Mouse (Mus musculus) ES-Bruce4 (cell line): ENCODE data around the gene Uvrag.

Experiments used
- CTCF ChIP-seq: IDR thresholded peaks from one replicate; pipeline ENCODE4 v1.8.1; 2011; ENCODE audit warnings: low read depth, low read length
- EP300 ChIP-seq: IDR thresholded peaks from 2 replicates; pipeline ENCODE4 v1.6.1; 2011; ENCODE audit warnings: low read depth, low read length; ENCODE audit not compliant: insufficient read depth
- POLR2A ChIP-seq: IDR thresholded peaks from one replicate; pipeline ENCODE4 v1.8.1; 2011; ENCODE audit warnings: low read length; ENCODE audit not compliant: insufficient read depth

DNA sequence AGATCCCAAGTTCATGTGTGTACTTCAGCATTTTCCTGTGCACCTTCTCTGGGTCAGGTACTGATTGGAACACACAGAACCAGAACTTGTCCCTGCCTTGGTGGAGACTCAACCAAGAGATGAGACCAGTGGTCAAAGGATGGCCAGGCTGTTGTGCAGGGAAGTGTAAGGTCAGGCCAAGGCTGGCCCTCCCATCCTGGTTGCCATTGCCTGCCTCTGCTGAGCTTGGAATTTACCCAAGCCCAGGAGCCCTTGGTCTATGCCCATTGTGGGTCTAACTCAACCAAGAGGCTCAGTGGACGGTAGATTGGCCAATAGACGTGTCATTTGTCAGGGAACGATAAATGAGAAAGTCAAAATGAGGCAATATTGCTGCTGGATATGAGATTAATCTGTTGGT, 44.5 kb upstream of the Uvrag start:
- TF ChIP-seq EP300 = no peak
- TF ChIP-seq POLR2A = no peak
- no peak for TF ChIP-seq CTCF
